9 mouse cellular contexts compared by ENCODE assay signal in genomic region chr5:111416048-111416447, GRCm38 (mm10). TPM values are rescaled to one million over a fixed set of nuclear protein-coding genes. Genes with fewer than 3 reads are reported as not detected.
A peak's percentile ranks its signal among the peaks of the same experiment; 100 is the strongest.
DNase-seq lines count a peak whose midpoint lies in the region; ATAC-seq and TF ChIP-seq lines count a peak whose summit lies in the region.
"Had no signal": no experiment of that assay in that cellular context is flagged by ENCODE, and none has a peak within 500 bp of the region (broad histone marks: within the 10 kb centered on the region; RNA-seq: fewer than 3 reads in every experiment).

No protein-coding gene starts in this region.

- no peak overlapping the region for H3K9ac ChIP-seq in liver, adult 2 months (ENCODE audit: low read depth, low read length)
- H3K9ac ChIP-seq in forebrain, embryonic 11.5 days (ENCODE audit: low read length) = peak overlapping the region; percentile 99
- peak overlapping the region; percentile 90 for H3K9ac ChIP-seq in limb, embryonic 14.5 days (ENCODE audit: low read depth, low read length, severe bottlenecking)

- H3K4me3 ChIP-seq in liver, adult 2 months (ENCODE audit: insufficient read depth, low read depth, low read length) = peak overlapping the region; percentile 93; the same call in 1 of the 2 replicates
- H3K4me3 ChIP-seq in forebrain, embryonic 11.5 days (ENCODE audit: low read depth, low read length) = peak overlapping the region; percentile 97
- peak overlapping the region; percentile 70 for H3K4me3 ChIP-seq in limb, embryonic 14.5 days (replicated peaks; ENCODE audit: low read length)
- H3K4me3 ChIP-seq in thymus, adult 2 months (ENCODE audit: control insufficient read depth, insufficient read depth, low read length) = no peak overlapping the region

- H3K4me2 ChIP-seq in forebrain, embryonic 11.5 days (ENCODE audit: low read depth, low read length, severe bottlenecking) = peak overlapping the region; percentile 98
- H3K4me2 ChIP-seq in limb, embryonic 14.5 days (replicated peaks; ENCODE audit: low read depth, low read length, severe bottlenecking) = peak overlapping the region; percentile 75

- no peaks in the 10 kb centered on the region for H3K9me3 ChIP-seq in forebrain, embryonic 11.5 days (ENCODE audit: control insufficient read depth, low read length)
- H3K9me3 ChIP-seq in limb, embryonic 14.5 days (ENCODE audit: control insufficient read depth, low read length) = no peaks in the 10 kb centered on the region

- 3% methylated on average over 13 of the region's 13 CpGs for WGBS in liver, adult 2 months
- WGBS in forebrain, embryonic 11.5 days = under 1% methylated on average over 13 of the region's 13 CpGs
- 1% methylated on average over 13 of the region's 13 CpGs for WGBS in limb, embryonic 14.5 days
- WGBS in thymus, adult 2 months = 1% methylated on average over 13 of the region's 13 CpGs

- H3K36me3 ChIP-seq in liver, adult 2 months (ENCODE audit: control insufficient read depth, insufficient read depth, low read length) = peaks cover 15% of the 10 kb centered on the region
- H3K36me3 ChIP-seq in forebrain, embryonic 11.5 days (ENCODE audit: control insufficient read depth, insufficient read depth, low read length) = peaks cover 5% of the 10 kb centered on the region
- H3K36me3 ChIP-seq in limb, embryonic 14.5 days (ENCODE audit: control insufficient read depth, insufficient read depth, low read length) = peaks cover 23% of the 10 kb centered on the region
- H3K36me3 ChIP-seq in thymus, adult 2 months (ENCODE audit: control insufficient read depth, insufficient read depth, low read length) = no peaks in the 10 kb centered on the region

- H3K79me2 ChIP-seq in liver, adult 2 months (ENCODE audit: control insufficient read depth, insufficient read depth, low read length) = peaks cover 33% of the 10 kb centered on the region

- H3K4me1 ChIP-seq in liver, adult 2 months (ENCODE audit: control insufficient read depth, insufficient read depth, low read length) = no peaks in the 10 kb centered on the region; the same call in 1 of the 2 replicates
- peaks cover 17% of the 10 kb centered on the region for H3K4me1 ChIP-seq in forebrain, embryonic 11.5 days (replicated peaks; ENCODE audit: control insufficient read depth, insufficient read depth, low read length)
- H3K4me1 ChIP-seq in limb, embryonic 14.5 days (ENCODE audit: control insufficient read depth, insufficient read depth, low read length) = peaks cover 44% of the 10 kb centered on the region
- H3K4me1 ChIP-seq in thymus, adult 2 months (replicated peaks; ENCODE audit: control insufficient read depth, insufficient read depth, low read length) = peaks cover 20% of the 10 kb centered on the region

- no peak overlapping the region for H3K27ac ChIP-seq in liver, adult 2 months (replicated peaks; ENCODE audit: insufficient read depth, low read depth, low read length)
- peak overlapping the region; percentile 98 for H3K27ac ChIP-seq in forebrain, embryonic 11.5 days (ENCODE audit: low read depth, low read length)
- no peak overlapping the region for H3K27ac ChIP-seq in limb, embryonic 14.5 days (replicated peaks; ENCODE audit: low read depth, low read length)
- H3K27ac ChIP-seq in thymus, adult 2 months (ENCODE audit: control insufficient read depth, insufficient read depth, low read length) = no peak overlapping the region

- DNase-seq in liver, adult 2 months (ENCODE audit: extremely low read depth, low read depth, low spot score) = peak; percentile 67
- DNase-seq in liver = no peak
- no peak for DNase-seq in forebrain, embryonic 11.5 days (ENCODE audit: low spot score)
- DNase-seq in limb, embryonic 14.5 days (ENCODE audit: low spot score) = no peak
- peak; percentile 42 for DNase-seq in thymus, adult 2 months
- no peak for DNase-seq in adrenal gland, postnatal 36 days
- DNase-seq in adrenal gland, adult (ENCODE audit: inconsistent age in 2 of 2, low spot score in 1 of 2) = no peak
- no peak for DNase-seq in frontal cortex, adult 2 months (ENCODE audit: extremely low spot score in 1 of 2, low spot score in 1 of 2)
- DNase-seq: kidney, adult 9 months had no signal

- H3K27me3 ChIP-seq in liver, adult 2 months (ENCODE audit: control insufficient read depth, insufficient read depth, low read length) = no peaks in the 10 kb centered on the region
- no peaks in the 10 kb centered on the region; the same call in 1 of the 2 replicates for H3K27me3 ChIP-seq in forebrain, embryonic 11.5 days (ENCODE audit: control insufficient read depth, insufficient read depth, low read length)
- peaks cover 34% of the 10 kb centered on the region for H3K27me3 ChIP-seq in limb, embryonic 14.5 days (ENCODE audit: control insufficient read depth, insufficient read depth, low read length)
- peaks cover 22% of the 10 kb centered on the region; the same call in 1 of the 2 replicates for H3K27me3 ChIP-seq in thymus, adult 2 months (ENCODE audit: control insufficient read depth, insufficient read depth, low read length)

- peak; percentile 55 for TF ChIP-seq CTCF in liver, adult 2 months (IDR thresholded peaks at IDR 0.05; ENCODE audit: low read depth, low read length)
- TF ChIP-seq CTCF in thymus, adult 2 months (IDR thresholded peaks at IDR 0.05; ENCODE audit: borderline replicate concordance, control insufficient read depth, extremely low read depth, insufficient read depth, low read length, poor library complexity) = 0 out of 2 replicates have a peak, but pooled peaks have one; percentile 29

- ATAC-seq in forebrain, embryonic 11.5 days (replicated peaks; ENCODE audit: low FRiP score) = no peak
- ATAC-seq in limb, embryonic 14.5 days (ENCODE audit: low FRiP score, low read depth) = no peak

- no peak for TF ChIP-seq POLR2A in liver, adult 2 months (IDR thresholded peaks at IDR 0.05; ENCODE audit: extremely low read depth, insufficient read depth, low read length)
- TF ChIP-seq POLR2A in limb, embryonic 14.5 days (IDR thresholded peaks at IDR 0.05; ENCODE audit: borderline replicate concordance, extremely low read depth, insufficient read depth, insufficient read length) = no peak
- TF ChIP-seq POLR2A in thymus, adult 2 months (IDR thresholded peaks at IDR 0.05; ENCODE audit: control insufficient read depth, extremely low read depth, insufficient read depth, low read length, poor library complexity) = no peak

RNA-seq across cellular contexts. Expression of gene Mn1, which starts 1.1 kb away (rescaled TPM):
- 3.4 and 6.2 TPM in 2 replicates for total RNA-seq in liver, adult 2 months (2014; rRNA removed)
- polyA plus RNA-seq in liver, adult 2 months (2012; rRNA removed) = 5.7 and 7.3 TPM in 2 replicates
- 50.9 and 51.9 TPM in 2 replicates for polyA plus RNA-seq in forebrain, embryonic 11.5 days (2014; fragmentation: Nextera tagmentation; extraction: Ambion mirVana)
- polyA plus RNA-seq in limb, embryonic 14.5 days (2012; rRNA removed) = 11.4 and 16.0 TPM in 2 replicates
- polyA plus RNA-seq in limb, embryonic 14.5 days (2014; fragmentation: Nextera tagmentation; extraction: Ambion mirVana) = 18.2 and 21.0 TPM in 2 replicates
- polyA plus RNA-seq in thymus, adult 2 months (2012; rRNA removed) = 2.4 and 3.4 TPM in 2 replicates
- total RNA-seq in adrenal gland, postnatal 36 days (2021) = 1 to 10 TPM; 3.2 to 4.7 TPM
- polyA plus RNA-seq in frontal cortex, adult 2 months (2012; rRNA removed) = 11.9 and 12.7 TPM in 2 replicates

Comparison
In these comparisons a context has a peak if more than half of its experiments do, and no peak if none do; other contexts are left out.
1. DNase-seq: peak in liver, adult 2 months (single experiment) and thymus, adult 2 months (single experiment); none in liver (single experiment), forebrain, embryonic 11.5 days (single experiment), limb, embryonic 14.5 days (single experiment), adrenal gland, postnatal 36 days (0 of 2), adrenal gland, adult (0 of 2) and frontal cortex, adult 2 months (0 of 2).